Mouse (Mus musculus): ENCODE data around the gene Retreg3. TPM values are rescaled to one million over a fixed set of nuclear protein-coding genes. Genes with fewer than 3 reads are reported as not detected.
A peak's percentile ranks its signal among the peaks of the same experiment; 100 is the strongest.

The Retreg3 gene
- polyA plus RNA-seq (2015; fragmentation: Nextera tagmentation; extraction: Ambion mirVana) = 17.0 and 17.2 TPM in 2 replicates

DNA sequence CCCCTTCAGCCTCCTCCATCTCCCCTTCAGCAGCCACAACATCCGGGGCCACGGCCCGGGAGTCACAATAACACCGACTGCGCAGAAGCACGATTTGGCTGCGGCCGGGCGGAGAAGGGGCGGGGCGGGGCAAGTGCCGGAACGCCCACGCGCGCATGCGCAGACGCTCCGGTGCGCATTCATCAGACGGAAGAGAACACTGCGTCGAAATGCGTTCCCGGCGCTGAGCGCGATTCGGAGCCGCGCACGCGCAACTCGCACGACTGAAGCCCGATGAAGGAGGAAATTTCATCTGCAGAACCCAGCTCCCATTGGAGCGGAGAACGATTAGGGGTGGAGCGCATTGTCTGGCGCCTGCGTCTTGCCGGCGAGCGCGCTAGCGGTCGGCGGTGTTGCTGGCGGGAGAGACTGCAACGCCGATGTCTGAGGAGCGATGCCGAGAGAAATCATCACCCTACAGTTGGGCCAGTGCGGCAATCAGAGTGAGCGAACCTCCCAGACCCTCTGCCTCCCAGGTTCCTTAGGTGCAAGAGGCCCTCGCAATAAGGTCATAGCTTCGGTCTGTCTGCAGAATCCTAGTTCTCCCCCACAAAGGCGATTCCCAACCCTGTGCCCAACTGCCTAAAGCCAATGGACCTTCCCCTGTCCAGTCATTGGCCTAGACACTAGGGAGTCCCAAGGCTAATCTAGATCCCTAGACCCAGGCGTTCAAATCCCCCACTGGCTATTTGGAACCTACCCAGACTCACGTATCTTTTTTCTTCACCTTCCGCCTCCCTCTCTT is at the start of gene Retreg3, which contains the start of gene Tubg1:
Gene Retreg3 (minus strand): TSS at position 133 of the 784 bp plus-strand sequence.
Gene Tubg1 (plus strand): TSS at position 178 of the 784 bp plus-strand sequence.
- Histone ChIP-seq H3K4me2 (replicated peaks) (peak within 1 kb of the TSS; percentile 86), H3K36me3 (0 out of 2 replicates have a peak, but pooled peaks cover 6% of the 10 kb centered on the region), H3K4me3 (replicated peaks) (peak within 1 kb of the TSS; percentile 95), H3K4me1 (replicated peaks) (peaks cover 18% of the 10 kb centered on the region), H3K9me3 (no peaks in the 10 kb centered on the region), H3K27ac (peak within 1 kb of the TSS; percentile 87), H3K27me3 (replicated peaks) (no peaks in the 10 kb centered on the region), H3K9ac (peak within 1 kb of the TSS; percentile 95)
- peak; percentile 98 for ATAC-seq
- WGBS = under 1% methylated on average over 61 of the region's 61 CpGs

DNA sequence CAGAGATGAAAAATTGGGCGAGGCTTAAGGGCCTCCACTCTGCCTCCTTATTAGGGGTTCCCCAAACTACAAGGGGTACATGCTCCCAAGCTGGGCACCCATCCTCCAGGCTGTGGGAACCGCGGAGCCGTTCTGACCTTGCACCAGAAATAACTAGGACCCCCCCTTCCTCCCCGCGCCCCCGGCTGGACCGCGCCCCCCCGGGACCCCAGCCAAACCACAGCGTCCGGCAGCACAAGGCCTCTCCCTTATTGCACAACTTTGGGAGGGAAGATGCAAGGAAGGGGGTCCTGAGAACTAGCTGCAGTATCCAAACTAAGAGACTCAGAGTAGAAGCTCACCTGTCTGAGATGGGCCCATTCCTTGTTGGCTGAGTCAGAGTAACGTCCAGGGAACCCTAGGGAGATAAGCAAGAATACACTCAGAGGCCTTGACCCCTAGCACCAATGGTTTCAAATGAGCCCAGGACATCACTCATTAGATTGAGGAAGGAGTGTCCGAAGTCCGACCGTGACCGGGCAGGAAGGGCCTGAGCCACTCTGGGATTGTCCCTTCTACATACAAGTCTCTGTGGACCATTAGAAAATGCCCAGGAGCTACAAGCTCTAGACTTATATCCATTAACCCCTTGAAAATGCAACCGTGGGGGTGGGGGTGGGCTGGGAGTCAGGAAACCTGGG is 48.7 kb upstream of the Retreg3 start:
- Histone ChIP-seq H3K4me3 (replicated peaks) (peak overlapping the region; percentile 69; the same call in 1 of the 2 replicates), H3K36me3 (peaks cover 28% of the 10 kb centered on the region), H3K4me2 (replicated peaks) (peak overlapping the region; percentile 93), H3K27ac (no peak overlapping the region), H3K9ac (no peak overlapping the region), H3K4me1 (replicated peaks) (peaks cover 44% of the 10 kb centered on the region), H3K27me3 (replicated peaks) (peaks cover 13% of the 10 kb centered on the region), H3K9me3 (no peaks in the 10 kb centered on the region)
- WGBS = 71% methylated on average over 18 of the region's 18 CpGs
- no peak for ATAC-seq

DNA sequence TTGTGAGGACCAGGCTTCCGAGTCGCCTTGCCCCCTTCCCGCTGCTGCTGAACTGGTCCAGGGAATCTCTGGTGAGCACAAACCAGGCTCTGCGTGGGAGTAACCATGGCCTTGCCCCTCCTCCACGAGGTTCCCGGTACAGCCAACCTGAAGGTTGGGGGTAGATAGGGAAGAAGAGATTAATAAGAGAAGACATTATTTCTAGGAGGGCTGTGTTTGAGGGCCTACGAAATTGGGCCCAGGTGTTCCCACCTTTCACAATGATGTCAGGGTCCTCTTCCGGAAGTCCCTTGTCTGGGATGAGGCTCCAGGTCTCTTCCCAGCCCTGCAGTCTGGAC is 48.2 kb upstream of the Retreg3 start:
- peaks cover 29% of the 10 kb centered on the region for H3K36me3 ChIP-seq
- 74% methylated on average over 8 of the region's 8 CpGs for WGBS

DNA sequence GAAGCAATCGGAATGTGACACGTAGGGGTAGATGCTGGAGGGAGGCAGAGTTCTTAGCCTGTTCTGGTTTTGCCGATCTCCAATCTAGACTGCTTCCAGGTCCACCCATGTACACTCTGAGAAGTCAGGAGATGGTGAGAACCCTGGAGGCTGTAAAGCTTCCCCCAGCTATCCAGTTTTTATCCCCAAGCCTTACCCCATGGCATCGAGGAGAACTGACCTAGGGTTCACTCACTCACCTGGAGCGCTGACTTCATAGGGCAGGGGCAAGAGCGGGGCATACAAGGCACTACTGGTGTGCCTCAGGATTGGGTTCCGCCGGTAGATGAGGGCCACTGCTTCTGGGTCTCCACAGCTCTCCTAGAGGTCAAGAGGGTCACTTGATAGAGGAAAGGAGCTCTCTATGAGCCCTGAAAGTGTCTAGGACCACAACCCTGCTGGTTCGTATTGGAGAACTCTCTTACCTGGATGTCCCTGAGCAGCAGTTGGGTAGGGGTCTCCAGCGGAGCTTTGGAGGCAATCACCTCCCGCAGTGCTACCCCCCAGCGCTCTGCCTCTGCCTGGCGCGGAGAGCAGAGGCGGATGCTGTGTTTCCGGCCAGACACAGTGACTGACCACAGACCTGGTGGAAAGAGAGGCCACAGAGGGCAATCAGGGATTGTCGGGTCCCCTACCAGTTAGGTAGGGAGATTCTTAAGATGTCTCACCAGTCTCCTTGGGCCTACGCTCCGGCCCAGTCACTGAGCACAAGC is 47.7 kb upstream of the Retreg3 start:
- no peak overlapping the region for H3K4me3 ChIP-seq (replicated peaks)
- no peak for ATAC-seq
- peaks cover 13% of the 10 kb centered on the region for H3K27me3 ChIP-seq (replicated peaks)
- H3K4me2 ChIP-seq (replicated peaks) = no peak overlapping the region
- no peak overlapping the region for H3K9ac ChIP-seq
- H3K9me3 ChIP-seq = no peaks in the 10 kb centered on the region
- H3K27ac ChIP-seq = no peak overlapping the region
- 75% methylated on average over 19 of the region's 19 CpGs for WGBS
- peaks cover 43% of the 10 kb centered on the region for H3K4me1 ChIP-seq (replicated peaks)
- peaks cover 29% of the 10 kb centered on the region for H3K36me3 ChIP-seq

More for the DNA sequence above, 48.2 kb upstream of the Retreg3 start:
- Histone ChIP-seq H3K27ac (no peak overlapping the region), H3K27me3 (replicated peaks) (peaks cover 13% of the 10 kb centered on the region), H3K4me1 (replicated peaks) (peaks cover 43% of the 10 kb centered on the region), H3K9ac (no peak overlapping the region), H3K9me3 (no peaks in the 10 kb centered on the region), H3K4me3 (replicated peaks) (no peak overlapping the region), H3K4me2 (replicated peaks) (no peak overlapping the region)
- ATAC-seq = no peak

DNA sequence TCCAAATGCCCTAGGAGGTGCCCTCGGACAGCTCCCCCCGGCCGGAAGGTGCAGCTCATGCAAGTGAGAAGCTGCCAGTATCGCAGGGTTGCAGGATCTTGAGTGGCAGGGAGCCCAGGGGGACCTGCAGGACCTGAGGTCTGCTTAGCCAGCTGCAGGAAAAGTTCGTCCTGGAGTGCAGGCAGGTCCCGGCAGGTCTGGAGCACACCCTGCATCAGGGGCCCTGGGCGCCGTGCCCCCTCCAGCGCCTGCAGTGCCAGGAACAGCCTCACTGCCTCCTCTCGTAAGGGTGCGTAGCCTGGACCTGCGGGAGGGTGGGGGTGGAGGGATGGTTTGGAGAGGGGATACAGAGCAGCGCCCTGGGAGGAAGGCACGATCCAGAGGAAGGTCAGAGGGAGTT is 46.7 kb upstream of the Retreg3 start:
- H3K9ac ChIP-seq = no peak overlapping the region
- H3K4me2 ChIP-seq (replicated peaks) = no peak overlapping the region
- no peak for ATAC-seq
- H3K4me3 ChIP-seq (replicated peaks) = no peak overlapping the region
- 74% methylated on average over 14 of the region's 14 CpGs for WGBS
- H3K27me3 ChIP-seq (replicated peaks) = peaks cover 13% of the 10 kb centered on the region
- H3K4me1 ChIP-seq (replicated peaks) = peaks cover 45% of the 10 kb centered on the region
- H3K36me3 ChIP-seq = peaks cover 34% of the 10 kb centered on the region
- H3K27ac ChIP-seq = no peak overlapping the region
- no peaks in the 10 kb centered on the region for H3K9me3 ChIP-seq

DNA sequence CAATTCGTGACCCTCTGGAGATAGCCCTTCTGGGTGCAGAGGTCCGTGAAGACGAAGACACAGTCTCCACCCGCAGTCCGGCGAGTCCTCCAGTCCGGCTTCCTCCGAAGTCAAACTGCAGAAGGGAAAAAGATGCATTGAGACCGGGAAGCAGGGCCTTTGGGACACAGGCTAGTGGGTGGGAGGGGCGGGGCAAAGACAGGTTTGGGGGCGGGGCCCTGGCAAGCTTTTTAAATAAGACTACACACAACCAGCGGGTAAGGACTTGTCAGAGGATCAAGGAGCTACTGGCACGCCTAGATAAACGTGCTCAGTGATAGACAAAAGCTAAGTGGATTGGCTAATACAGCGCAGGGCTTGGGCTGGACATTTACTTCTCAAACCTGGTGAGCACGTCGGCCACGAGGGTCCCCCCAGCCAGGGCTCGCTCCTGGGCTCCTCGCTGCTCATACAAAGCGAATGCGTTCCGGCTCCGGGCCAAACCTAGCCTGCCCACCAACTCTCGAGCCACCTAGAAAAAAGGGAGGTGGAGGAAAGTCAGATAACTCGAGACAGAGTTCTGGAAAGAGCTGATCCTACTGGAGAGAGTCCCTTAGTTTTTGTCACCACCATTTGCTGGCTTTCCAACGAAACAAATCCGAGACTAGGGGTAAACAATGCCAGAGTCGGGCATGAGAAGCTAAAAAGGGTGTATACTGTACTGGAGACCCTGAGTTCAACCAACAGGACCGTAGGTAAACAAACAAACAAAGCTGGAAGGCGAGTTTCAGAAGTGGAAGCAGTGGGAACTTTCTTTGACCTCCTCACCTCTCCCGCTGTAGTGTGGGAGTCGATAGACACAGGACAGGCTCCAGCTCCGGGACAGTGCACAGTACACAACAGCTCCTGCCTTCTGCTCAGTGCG is 45.2 kb upstream of the Retreg3 start:
- WGBS = 55% methylated on average over 35 of the region's 35 CpGs
- Histone ChIP-seq H3K4me2 (replicated peaks) (no peak overlapping the region), H3K9ac (no peak overlapping the region), H3K4me1 (replicated peaks) (peaks cover 42% of the 10 kb centered on the region), H3K9me3 (no peaks in the 10 kb centered on the region), H3K27me3 (replicated peaks) (peaks cover 13% of the 10 kb centered on the region), H3K36me3 (peaks cover 35% of the 10 kb centered on the region), H3K4me3 (replicated peaks) (no peak overlapping the region), H3K27ac (no peak overlapping the region)
- ATAC-seq = no peak

DNA sequence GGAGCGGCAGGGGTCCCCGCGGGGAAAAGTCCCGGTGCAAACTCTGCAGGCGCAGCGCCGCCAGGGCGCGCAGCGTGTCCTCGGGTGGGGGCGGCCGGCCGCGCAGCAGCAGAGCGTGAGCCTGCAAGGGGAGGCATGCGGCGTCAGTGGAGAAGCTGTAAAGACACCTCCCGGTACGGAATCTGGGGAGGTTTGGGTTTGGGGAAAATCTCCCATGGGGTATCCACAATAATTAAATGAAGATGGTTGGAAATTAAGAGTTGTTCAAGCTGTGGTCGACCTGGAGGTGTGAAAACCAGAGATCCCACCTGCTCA is 44.6 kb upstream of the Retreg3 start:
- 42% methylated on average over 21 of the region's 21 CpGs for WGBS
- Histone ChIP-seq H3K4me2 (replicated peaks) (peak overlapping the region; percentile 51), H3K9me3 (no peaks in the 10 kb centered on the region), H3K27ac (no peak overlapping the region), H3K4me3 (replicated peaks) (peak overlapping the region; percentile 16), H3K27me3 (replicated peaks) (peaks cover 13% of the 10 kb centered on the region), H3K36me3 (peaks cover 35% of the 10 kb centered on the region), H3K9ac (0 out of 2 replicates have a peak overlapping the region, but pooled peaks have one; percentile 23), H3K4me1 (replicated peaks) (peaks cover 36% of the 10 kb centered on the region)
- ATAC-seq = no peak

DNA sequence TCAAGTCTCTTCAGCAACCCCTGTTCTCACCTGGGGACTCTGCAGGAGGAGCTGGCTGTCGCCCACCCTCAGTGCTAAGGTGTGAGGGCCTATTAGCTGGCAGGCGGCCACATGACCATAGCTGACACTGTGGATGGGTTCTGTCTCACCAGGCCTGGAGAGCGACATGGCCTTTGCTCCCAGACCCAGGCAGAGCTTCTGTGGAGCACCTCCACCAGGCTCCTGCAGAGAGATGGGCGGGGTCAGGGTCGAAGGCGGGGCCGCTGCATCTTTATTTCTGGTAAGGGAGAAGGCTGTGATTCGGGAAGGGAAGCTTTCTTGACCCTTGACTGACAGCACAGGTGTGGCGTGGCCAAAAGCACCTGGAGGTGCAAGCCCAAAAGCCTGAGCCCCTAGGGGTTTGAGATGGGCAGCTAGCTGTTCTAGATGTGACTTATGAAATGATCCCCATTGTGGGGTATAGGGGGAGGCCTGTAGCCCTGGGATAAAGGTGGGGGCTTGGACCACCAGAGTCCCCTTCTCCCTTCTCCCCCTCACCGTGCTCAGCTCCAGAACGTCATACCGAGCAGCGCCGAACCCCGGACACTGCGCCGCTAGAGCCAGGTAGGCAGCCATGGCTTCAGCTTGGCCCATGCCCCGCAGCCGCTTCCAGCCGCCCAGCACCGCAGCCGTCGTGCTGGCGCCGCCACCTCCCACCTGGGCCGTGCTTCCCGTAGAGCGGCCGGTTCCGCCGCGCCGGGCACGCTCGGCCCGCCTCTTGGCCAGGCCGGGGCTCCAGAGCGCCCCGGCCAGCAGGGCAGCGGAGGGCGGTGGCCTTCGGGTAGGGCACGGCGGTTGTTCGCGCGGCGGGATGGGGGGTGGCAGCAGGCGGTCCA is 44.0 kb upstream of the Retreg3 start:
- ATAC-seq = peak; percentile 52
- Histone ChIP-seq H3K27me3 (replicated peaks) (peaks cover 13% of the 10 kb centered on the region), H3K4me3 (replicated peaks) (peak overlapping the region; percentile 16), H3K36me3 (peaks cover 35% of the 10 kb centered on the region), H3K27ac (no peak overlapping the region), H3K9me3 (no peaks in the 10 kb centered on the region), H3K4me1 (replicated peaks) (peaks cover 30% of the 10 kb centered on the region), H3K4me2 (replicated peaks) (peak overlapping the region; percentile 51), H3K9ac (0 out of 2 replicates have a peak overlapping the region, but pooled peaks have one; percentile 23)
- WGBS = 44% methylated on average over 48 of the region's 49 CpGs

DNA sequence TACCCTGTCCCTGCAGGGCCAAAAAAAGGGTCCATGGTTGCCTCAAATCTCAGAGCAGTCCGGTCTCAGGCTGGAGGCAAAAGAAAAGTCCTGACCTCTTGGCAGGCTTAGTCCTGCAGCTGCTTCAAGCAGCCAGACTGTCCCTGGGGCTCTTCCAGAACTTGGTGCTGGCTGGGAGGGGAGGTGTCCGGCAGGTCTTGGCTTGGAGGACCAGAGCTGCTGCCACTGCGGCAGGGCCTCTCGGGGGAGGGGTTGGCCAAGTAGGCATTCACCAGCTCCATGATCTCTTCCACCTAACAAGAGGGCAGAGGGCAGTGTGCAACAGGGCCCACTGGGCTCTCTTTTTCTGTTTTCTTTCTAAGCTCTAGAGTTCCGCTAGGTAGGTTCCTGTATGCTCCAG is 43.1 kb upstream of the Retreg3 start:
- Histone ChIP-seq H3K9ac (no peak overlapping the region), H3K4me3 (replicated peaks) (no peak overlapping the region), H3K4me1 (replicated peaks) (peaks cover 25% of the 10 kb centered on the region), H3K4me2 (replicated peaks) (no peak overlapping the region), H3K36me3 (peaks cover 31% of the 10 kb centered on the region), H3K27me3 (replicated peaks) (peaks cover 13% of the 10 kb centered on the region), H3K27ac (no peak overlapping the region), H3K9me3 (no peaks in the 10 kb centered on the region)
- ATAC-seq = no peak
- 70% methylated on average over 5 of the region's 5 CpGs for WGBS

DNA sequence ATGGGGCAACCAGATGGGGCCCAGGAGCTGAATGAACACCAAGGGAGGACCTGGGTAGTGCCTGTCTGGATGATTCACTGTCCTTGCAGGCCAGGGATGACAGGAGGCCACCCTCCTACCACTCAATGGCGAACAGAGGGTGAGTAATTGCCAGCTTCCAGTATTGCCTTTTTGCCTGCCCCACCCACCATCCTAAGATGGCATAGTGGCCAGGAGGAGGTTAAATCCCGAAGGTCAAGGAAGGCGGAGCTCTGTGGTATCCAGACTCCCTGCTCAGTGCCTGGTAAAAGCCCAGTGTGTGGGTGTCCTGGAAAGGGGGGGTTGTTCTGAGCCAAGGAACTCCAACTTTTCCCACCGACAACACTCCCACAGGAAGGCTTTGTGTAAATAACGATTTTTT is 42.6 kb upstream of the Retreg3 start:
- WGBS = 57% methylated on average over 5 of the region's 5 CpGs
- no peak for ATAC-seq
- H3K36me3 ChIP-seq = peaks cover 26% of the 10 kb centered on the region
- no peaks in the 10 kb centered on the region for H3K9me3 ChIP-seq
- H3K4me3 ChIP-seq (replicated peaks) = no peak overlapping the region
- H3K4me1 ChIP-seq (replicated peaks) = peaks cover 25% of the 10 kb centered on the region
- no peak overlapping the region for H3K9ac ChIP-seq
- peaks cover 13% of the 10 kb centered on the region for H3K27me3 ChIP-seq (replicated peaks)
- no peak overlapping the region for H3K27ac ChIP-seq
- no peak overlapping the region for H3K4me2 ChIP-seq (replicated peaks)

DNA sequence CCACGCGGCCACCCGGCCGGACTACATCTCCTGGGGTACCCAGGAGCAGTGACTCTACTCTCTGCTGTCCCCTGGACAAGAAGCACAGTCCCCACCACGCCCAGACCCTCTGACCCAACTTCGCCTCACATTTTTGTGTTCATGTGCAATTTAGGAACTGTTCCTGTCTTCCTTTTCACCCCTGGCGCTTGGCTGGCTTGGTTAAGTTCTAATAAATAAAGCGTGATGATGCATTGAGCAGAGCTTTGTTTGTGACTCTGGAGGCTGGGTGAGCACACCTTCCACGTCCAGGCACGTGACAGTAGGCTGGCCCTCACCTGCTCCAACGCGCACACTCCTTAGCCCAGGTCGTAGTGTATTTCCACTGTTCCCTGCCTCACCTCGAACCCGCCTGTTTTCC is 41.9 kb upstream of the Retreg3 start:
- ATAC-seq = no peak
- no peaks in the 10 kb centered on the region for H3K9me3 ChIP-seq
- whole genome bisulfite sequencing = 88% methylated on average over 15 of the region's 15 CpGs
- peaks cover 25% of the 10 kb centered on the region for H3K4me1 ChIP-seq (replicated peaks)
- no peak overlapping the region for H3K4me2 ChIP-seq (replicated peaks)
- peaks cover 10% of the 10 kb centered on the region for H3K27me3 ChIP-seq (replicated peaks)
- no peak overlapping the region for H3K27ac ChIP-seq
- H3K4me3 ChIP-seq (replicated peaks) = no peak overlapping the region
- no peak overlapping the region for H3K9ac ChIP-seq
- peaks cover 23% of the 10 kb centered on the region for H3K36me3 ChIP-seq
